Mouse (Mus musculus): ENCODE measurements around the gene Gnl3l.

DNA sequence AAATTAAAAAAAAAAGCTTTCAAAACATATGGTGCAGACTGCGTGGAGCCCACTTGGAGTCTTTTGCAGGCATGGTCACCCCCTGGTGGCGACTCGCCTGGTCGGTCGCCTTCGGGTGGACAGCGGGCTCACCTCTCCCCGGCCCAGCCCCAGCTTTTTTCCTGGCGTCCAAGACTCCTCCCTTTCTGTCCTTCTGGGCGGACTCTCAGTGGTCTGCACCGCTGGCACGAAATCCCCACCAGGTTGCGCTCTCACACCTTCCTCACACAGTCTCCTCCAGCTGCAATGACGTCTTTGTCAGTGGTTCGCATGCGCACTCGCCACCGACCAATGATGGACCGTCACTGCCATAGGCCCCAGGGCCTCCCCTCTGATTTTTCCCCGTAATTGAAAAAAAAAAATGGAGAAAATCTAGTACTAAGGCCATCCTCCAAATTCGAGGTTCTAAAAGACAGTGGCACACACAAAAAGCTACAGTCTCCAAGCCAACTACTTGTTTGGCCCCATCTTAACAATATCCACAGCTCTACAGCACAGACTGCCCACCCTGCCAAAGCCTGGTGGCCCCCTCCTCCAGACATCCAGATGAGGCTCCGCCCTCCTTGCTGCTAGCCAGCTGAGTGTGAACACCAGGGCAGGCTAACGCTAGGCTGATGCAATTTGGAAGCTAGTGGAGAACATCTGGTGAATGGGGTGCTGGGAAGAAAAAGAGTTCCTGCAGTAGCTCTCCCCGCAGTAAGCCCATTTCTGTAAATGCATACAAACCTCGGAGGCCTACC is 60.4 kb downstream of the Gnl3l start:
- TF ChIP-seq CTCF (IDR thresholded peaks at IDR 0.05; ENCODE audit: low read depth): peak; percentile 67
- no peak for TF ChIP-seq EP300 (IDR thresholded peaks at IDR 0.05; ENCODE audit: low read depth)
